Mouse (Mus musculus): ENCODE measurements around the gene Nmt2.

- TF ChIP-seq CTCF (conservative IDR thresholded peaks at IDR 0.05; ENCODE audit: low read length) (no peak), POU5F1 (IDR thresholded peaks at IDR 0.05; ENCODE audit: borderline replicate concordance, low read length) (no peak), NANOG (IDR thresholded peaks at IDR 0.05; ENCODE audit: borderline replicate concordance, low read length) (no peak)
Measured at GRCm38 (mm10) chr2:3292170-3292569, 8.2 kb downstream of the Nmt2 start.
